Mouse (Mus musculus) brain, embryonic 18.5 days (tissue): ENCODE results near the gene Rpusd1.
A peak's percentile ranks its signal among the peaks of the same experiment; 100 is the strongest.
"Not testable (repeated sequence)": the region's sequence is repeated elsewhere in the genome, so short reads cannot be mapped to it uniquely, and the experiment has no call there.

ENCODE experiments used
- DNase-seq: peaks from one replicate; pipeline ENCODE4 v3.0.0-alpha.2; 2012; ENCODE audit warnings: low read depth, low spot score

Rpusd1 gene

GRCm38 (mm10) chr17:25735745-25736144 lies 8.3 kb downstream of the Rpusd1 start, which contains the start of gene Mslnl:
Gene Mslnl, plus strand, starts transcription at chr17:25736042.
- no peak for DNase-seq

- DNase-seq, result no peak
Observed at GRCm38 (mm10) chr17:25738861-25739260, 11.4 kb downstream of the Rpusd1 start.

- DNase-seq, result not testable (repeated sequence)
Observed at GRCm38 (mm10) chr17:25741471-25741870, 14.0 kb downstream of the Rpusd1 start.

GRCm38 (mm10) chr17:25743831-25744230 lies 16.4 kb downstream of the Rpusd1 start:
- no peak for DNase-seq

GRCm38 (mm10) chr17:25744311-25744710 lies 16.8 kb downstream of the Rpusd1 start:
- no peak for DNase-seq

- DNase-seq, result no peak
Observed at GRCm38 (mm10) chr17:25748238-25748637, 20.8 kb downstream of the Rpusd1 start.

GRCm38 (mm10) chr17:25749314-25749713 lies 21.8 kb downstream of the Rpusd1 start:
- no peak for DNase-seq

- DNase-seq, result no peak
Observed at GRCm38 (mm10) chr17:25751446-25751845, 24.0 kb downstream of the Rpusd1 start.

GRCm38 (mm10) chr17:25754241-25754640 lies 26.8 kb downstream of the Rpusd1 start, which contains the start of gene Msln:
Gene Msln, minus strand, starts transcription at chr17:25754378.
- DNase-seq, result no peak

- DNase-seq, result no peak
Observed at GRCm38 (mm10) chr17:25755086-25755485, 27.6 kb downstream of the Rpusd1 start.

- no peak for DNase-seq
Observed at GRCm38 (mm10) chr17:25755627-25756377, 28.3 kb downstream of the Rpusd1 start.

- no peak for DNase-seq
Observed at GRCm38 (mm10) chr17:25756378-25757242, 29.1 kb downstream of the Rpusd1 start.

- no peak for DNase-seq
Observed at GRCm38 (mm10) chr17:25757691-25758090, 30.2 kb downstream of the Rpusd1 start.

GRCm38 (mm10) chr17:25760148-25760547 lies 32.7 kb downstream of the Rpusd1 start:
- DNase-seq, result no peak

GRCm38 (mm10) chr17:25761561-25761970 lies 34.1 kb downstream of the Rpusd1 start:
- DNase-seq, result no peak

- DNase-seq, result no peak
Observed at GRCm38 (mm10) chr17:25762591-25762990, 35.1 kb downstream of the Rpusd1 start.

- no peak for DNase-seq
Observed at GRCm38 (mm10) chr17:25765886-25766285, 38.4 kb downstream of the Rpusd1 start.

- no peak for DNase-seq
Observed at GRCm38 (mm10) chr17:25769331-25769730, 41.9 kb downstream of the Rpusd1 start.

GRCm38 (mm10) chr17:25773549-25774120 lies 46.2 kb downstream of the Rpusd1 start, which contains the start of gene Narfl:
Gene Narfl, plus strand, starts transcription at chr17:25773776.
- DNase-seq, result peak; percentile 95

- no peak for DNase-seq
Observed at GRCm38 (mm10) chr17:25775318-25776062, 48.0 kb downstream of the Rpusd1 start.

- DNase-seq, result no peak
Observed at GRCm38 (mm10) chr17:25777948-25778347, 50.5 kb downstream of the Rpusd1 start.
